Mouse (Mus musculus) cerebellum, adult 9-10 months (tissue): Measurements from ENCODE around the gene Psmd3.
"Not testable (repeated sequence)": the region's sequence is repeated elsewhere in the genome, so short reads cannot be mapped to it uniquely, and the experiment has no call there.

Experiments
- DNase-seq: peaks from one replicate; pipeline ENCODE4 v3.0.0; 2022

The Psmd3 gene

DNA sequence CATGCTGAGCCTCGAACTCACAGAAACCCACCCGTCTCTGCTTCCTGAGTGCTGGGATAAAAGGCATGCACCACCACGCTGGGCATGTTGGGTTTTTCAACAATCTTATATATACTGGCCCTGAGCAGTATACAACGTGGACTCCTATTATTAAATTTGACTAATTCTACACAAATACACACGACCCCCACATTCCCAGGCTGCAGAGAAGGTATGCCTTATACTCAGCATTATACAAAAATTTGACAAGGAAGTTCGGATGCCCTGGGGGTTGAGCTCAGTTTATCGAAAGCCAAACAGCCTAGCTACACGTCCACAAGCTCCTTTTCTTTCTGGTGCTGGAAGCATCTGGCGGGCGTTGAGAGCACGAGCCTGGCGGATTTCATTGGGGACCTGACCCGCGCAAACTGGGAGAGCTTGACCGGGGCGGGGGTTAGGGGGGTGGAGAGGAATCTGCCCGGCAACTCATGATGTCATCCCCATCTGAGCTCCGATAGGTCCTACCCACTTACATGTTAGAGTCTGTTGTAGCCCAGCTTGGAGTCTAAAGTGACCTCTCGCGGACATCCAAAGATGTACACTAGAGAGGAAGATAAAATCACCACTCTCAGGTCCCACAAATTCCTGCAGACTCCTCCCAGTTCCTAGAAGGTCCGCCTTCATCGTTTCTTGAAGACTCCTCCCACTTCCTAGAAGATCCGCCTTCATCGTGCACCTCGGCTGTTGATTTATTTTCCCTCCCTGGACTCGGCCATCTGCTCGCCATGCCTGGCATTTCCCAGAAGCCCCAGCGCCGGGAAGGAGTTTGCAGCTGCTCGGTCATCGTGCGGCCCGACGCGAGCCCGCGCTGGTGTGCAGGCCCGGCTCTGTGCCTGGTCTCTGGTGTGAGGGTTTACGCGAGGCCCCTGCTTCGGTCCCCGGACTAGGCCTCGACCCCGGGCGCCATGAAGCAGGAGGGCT, at the start of gene Psmd3:
Psmd3 (plus strand) TSS at position 769 of the 960 bp plus-strand sequence.
- DNase-seq = peak; percentile 98

DNA sequence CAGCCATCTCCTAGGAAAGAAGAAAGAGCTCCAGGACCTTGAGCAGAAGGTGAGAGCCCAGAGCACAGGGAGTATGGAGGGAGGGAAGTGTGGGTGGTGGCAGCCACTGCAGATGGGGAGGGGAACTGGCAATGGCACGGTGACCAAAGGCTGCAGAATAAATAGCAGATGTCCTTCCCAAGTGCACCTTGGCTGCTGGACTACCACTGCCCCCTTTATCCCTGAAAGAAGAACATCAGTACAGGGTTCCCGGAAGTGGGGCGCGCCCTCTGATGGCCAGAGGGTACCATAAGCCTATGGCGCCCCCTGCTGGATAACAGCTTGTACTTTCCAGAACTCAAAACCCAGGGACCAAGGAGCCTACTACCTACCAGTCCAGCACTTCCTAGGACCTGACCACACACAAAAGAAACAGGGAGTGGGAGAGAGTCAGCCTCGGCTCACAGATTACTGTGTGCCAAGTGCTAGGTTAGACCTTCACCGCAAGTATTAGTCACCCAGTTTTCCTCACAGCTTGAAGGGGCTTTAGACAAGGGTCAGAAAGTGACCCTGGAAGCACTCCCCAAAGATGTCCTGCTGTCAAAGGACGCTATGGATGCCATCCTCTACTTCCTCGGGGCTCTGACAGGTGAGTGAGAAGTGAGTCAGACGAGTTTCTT, 46.9 kb upstream of the Psmd3 start:
- DNase-seq = not testable (repeated sequence)

- DNase-seq = no peak
Measured at GRCm38 (mm10) chr11:98637501-98637900, 44.9 kb upstream of the Psmd3 start.

- no peak for DNase-seq
Measured at GRCm38 (mm10) chr11:98640091-98640490, 42.3 kb upstream of the Psmd3 start.

- DNase-seq = no peak
Measured at GRCm38 (mm10) chr11:98644757-98645156, 37.6 kb upstream of the Psmd3 start.

- DNase-seq = no peak
Measured at GRCm38 (mm10) chr11:98645946-98646345, 36.4 kb upstream of the Psmd3 start.

DNA sequence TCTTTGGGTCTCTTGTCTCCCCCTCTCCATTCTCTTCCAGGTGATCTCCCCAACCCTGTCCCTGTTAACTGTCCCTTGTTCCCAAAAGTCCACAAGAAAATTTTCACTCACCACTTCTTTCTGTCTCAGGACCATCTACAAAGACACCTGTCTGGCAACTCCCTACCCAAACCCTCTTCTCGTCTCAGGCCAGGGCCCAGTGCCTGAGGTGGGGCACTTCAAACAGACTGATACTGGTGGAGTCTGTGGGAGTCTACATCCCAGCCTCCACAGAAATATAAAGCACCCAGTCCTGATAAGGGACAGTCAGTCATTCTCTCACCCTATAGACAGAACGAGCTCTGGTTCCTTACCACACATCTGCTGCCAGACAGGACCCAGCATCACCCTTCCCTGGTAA, 35.9 kb upstream of the Psmd3 start, which contains the start of gene Gsdma2:
Gsdma2 (plus strand) TSS at position 301 of the 400 bp plus-strand sequence.
- DNase-seq = no peak

DNA sequence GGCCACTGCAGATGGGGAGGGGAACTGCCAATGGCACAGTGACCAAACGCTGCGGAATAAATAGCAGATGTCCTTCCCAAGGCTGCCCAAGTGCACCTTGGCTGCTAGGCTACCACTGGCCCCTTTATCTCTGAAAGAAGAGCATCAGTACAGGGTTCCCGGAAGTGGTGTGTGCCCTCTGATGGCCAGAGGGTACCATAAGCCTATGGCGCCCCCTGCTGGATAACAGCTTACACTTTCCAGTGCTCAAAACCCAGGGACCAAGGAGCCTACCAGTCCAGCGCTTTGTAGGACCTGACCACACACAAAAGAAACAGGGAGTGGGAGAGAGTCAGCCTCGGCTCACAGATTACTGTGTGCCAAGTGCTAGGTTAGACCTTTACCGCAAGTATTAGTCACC, 27.3 kb upstream of the Psmd3 start:
- DNase-seq = peak; percentile 27

DNA sequence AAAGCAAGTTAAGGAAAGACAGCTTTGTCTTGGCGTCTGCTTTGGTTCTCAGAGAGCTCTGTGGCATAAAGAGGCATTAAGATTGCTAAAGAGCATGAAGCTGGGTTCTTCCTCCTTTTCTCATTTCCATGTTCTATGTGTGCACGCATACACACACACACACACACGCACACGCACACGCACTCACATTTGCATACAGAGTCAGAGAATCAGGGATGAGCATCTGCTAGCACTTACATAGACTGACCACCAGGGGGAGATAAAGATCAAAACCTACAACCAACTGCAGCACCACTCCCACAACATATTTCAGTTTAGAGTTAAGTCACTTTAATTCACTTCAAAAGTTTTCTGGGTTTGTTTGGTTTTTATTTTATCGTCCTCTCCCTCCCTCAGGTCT, 21.8 kb upstream of the Psmd3 start:
- DNase-seq = peak; percentile 69

- DNase-seq = no peak
Measured at GRCm38 (mm10) chr11:98664091-98664490, 18.3 kb upstream of the Psmd3 start, which contains the start of gene Gsdma. Gsdma (plus strand) TSS chr11:98664351.

- no peak for DNase-seq
Measured at GRCm38 (mm10) chr11:98668984-98669383, 13.4 kb upstream of the Psmd3 start.

- no peak for DNase-seq
Measured at GRCm38 (mm10) chr11:98671284-98671815, 11.0 kb upstream of the Psmd3 start.

DNA sequence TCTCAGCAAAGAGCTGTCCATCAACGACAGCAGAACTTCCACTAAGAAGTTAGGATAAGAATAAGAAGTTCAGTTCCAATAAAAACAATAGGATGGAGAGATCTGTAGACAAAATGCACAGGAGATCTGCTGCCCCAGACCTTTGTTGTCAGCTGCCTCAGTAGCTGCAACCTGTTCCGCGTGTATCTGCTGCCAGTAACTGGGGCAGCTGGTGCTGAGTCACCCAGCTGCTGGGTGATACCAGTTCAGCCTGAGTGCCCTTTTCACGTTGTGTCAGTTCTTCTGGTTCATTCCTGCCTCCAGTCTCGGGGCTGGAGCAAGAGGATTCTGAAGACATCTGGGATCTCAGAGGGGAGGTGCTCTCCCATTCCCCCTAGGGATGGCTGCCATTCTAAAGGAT, 10.5 kb upstream of the Psmd3 start:
- DNase-seq = no peak

GRCm38 (mm10) chr11:98672482-98672881, 9.9 kb upstream of the Psmd3 start:
- no peak for DNase-seq

DNA sequence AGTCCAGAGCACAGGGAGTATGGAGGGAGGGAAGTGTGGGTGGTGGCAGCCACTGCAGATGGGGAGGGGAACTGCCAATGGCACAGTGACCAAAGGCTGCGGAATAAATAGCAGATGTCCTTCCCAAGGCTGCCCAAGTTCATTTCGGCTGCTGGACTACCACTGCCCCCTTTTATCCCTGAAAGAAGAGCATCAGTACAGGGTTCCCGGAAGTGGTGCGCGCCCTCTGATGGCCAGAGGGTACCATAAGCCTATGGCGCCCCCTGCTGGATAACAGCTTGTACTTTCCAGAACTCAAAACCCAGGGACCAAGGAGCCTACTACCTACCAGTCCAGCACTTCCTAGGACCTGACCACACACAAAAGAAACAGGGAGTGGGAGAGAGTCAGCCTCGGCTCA, 9.2 kb upstream of the Psmd3 start:
- not testable (repeated sequence) for DNase-seq

GRCm38 (mm10) chr11:98675829-98676363, 6.5 kb upstream of the Psmd3 start:
- DNase-seq = no peak

DNA sequence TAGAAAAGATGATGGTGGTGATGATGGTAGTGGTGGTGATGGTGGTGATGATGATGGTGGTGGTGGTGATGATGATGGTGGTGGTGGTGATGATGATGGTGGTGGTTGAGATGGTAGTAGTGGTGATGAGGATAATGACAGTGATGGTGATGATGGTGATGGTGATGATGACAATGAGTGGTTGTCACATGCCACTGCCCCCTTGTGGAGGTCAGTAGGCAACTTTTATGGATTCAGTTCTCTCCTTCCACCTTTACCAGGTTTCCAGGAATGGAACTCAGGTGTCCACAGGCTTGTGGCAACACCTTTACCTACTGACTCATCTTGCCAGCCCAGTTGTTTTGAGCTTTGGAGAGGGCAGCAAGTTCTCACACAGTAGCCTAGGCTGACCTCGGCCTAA, 2.3 kb upstream of the Psmd3 start:
- no peak for DNase-seq

GRCm38 (mm10) chr11:98680595-98680994, 1.8 kb upstream of the Psmd3 start:
- not testable (repeated sequence) for DNase-seq

DNA sequence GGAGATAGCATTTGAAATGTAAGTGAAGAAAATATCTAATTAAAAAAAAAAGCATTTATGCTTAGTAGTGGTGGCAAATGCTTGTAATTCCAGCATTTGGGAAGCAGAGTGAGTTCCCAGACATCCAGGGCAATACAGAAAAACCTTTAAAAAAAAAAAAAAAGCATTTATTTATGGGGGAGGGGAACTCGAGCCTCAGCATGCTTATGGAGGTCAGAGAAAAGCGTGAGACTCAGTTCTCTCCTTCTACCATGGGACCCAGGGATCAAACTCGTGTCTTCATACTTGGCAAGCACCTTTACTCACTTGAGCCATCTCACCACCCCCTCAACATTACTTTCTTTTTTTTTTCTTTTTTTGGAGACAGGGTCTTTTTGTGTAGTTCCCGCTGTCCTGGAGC, 1.2 kb upstream of the Psmd3 start:
- DNase-seq = no peak

DNA sequence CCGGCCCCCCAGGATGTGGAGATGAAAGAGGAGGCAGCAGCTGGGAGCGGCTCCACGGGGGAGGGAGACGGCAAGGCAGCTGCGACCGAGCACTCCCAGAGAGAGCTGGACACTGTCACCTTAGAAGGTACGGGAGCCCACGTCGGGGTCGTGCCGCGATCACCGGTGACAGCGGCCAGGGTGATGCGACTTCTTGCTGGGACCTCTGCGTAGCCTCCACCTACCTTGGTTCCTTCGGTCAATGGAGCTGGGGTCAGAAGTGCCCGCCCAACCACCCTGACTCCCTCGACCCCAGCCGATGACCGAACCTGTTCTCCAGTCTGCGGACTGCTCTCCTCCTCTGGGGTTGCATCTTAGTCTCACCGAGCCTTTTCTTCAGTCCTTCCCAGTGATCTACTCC, 457 bp downstream of the Psmd3 start:
- DNase-seq = no peak

DNA sequence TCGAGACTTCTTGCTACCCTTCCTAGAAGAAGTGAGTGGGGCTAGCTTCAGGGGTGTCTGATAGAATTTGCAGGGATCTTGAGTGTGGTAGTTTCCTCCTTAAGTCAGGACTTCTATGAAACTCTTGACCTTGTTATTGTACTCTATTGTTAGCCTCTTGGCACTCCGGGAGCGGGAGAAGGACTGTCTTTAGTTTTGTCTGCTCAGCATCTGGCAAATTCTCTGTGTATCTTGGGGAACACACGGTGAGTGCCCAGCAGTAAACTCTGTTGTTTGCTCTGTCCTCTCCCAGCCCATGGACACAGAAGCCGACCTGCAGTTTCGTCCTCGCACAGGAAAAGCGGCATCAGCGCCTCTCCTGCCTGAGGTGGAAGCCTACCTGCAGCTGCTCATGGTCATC, 3.3 kb downstream of the Psmd3 start:
- peak; percentile 13 for DNase-seq

DNA sequence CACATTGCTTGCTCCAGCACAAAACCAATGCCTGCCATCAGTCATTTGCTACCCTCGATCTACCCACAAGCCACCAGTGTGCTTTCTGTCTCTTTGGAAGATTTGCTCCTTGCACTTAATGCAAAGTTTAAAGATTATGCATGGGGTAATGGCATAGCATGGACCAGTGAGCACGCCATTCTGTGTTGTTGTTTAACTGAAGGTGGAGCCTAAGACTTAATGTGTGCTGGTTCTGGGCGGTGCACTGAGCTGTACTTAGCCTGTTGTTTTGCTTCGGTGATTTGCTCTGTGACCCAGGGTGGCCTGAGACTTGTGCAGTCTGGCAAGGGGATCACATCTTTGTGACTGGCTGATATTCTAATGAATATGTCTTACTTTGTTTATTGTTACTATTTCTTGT, 4.6 kb downstream of the Psmd3 start:
- no peak for DNase-seq

GRCm38 (mm10) chr11:98688009-98688408, 5.7 kb downstream of the Psmd3 start:
- DNase-seq = peak; percentile 12
